ENCODE assay signal across 15 mouse cellular contexts in the genomic region with DNA sequence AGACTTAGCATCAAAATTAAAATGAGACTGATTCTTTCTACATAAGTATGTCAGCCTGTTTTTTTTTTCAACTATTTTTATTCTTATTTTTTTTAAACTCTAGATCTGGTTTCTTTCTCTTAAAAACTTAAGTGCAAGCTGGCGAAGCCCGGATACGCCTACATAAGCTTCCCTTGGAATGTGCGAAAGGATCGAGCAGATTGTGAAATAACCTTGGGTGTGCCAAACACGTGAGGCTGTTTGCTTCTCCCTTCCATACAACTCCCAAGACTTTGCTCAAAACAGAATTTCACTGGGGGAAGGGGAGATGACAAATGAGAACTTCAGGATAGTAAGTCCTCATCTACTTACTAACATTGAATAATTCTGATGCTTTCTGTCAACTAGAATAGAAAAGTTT.
DNase-seq lines count a peak whose midpoint lies in the region; ATAC-seq and TF ChIP-seq lines count a peak whose summit lies in the region.
"Had no signal": no experiment of that assay in that cellular context is flagged by ENCODE, and none has a peak within 500 bp of the region (broad histone marks: within the 10 kb centered on the region; RNA-seq: fewer than 3 reads in every experiment).

No protein-coding gene starts in this region.

- H3ac ChIP-seq in myocyte (ENCODE audit: control insufficient read depth, insufficient read length): no peak overlapping the region

- DNase-seq in gastrocnemius, adult 18-20 months (ENCODE audit: low spot score): peak; percentile 25
- DNase-seq in gastrocnemius, postnatal 14 days: no peak
- DNase-seq in NIH3T3 (ENCODE audit: low read depth): peak; percentile 2
- peak; percentile 4 for DNase-seq in gonadal fat pad, adult 2 months (ENCODE audit: low read depth)
- DNase-seq in MN1 (ENCODE audit: low spot score): no peak
- DNase-seq: adrenal gland, adult 2 months; cerebellum, postnatal 10 days had no signal

- H3K4me2 ChIP-seq in myocyte (ENCODE audit: low read depth): no peak overlapping the region
- H3K4me2 ChIP-seq in intestine, embryonic 15.5 days (replicated peaks): no peak overlapping the region
- H3K4me2 ChIP-seq: hindbrain, embryonic 15.5 days; liver, embryonic 11.5 days had no signal

- no peak overlapping the region for H3K27ac ChIP-seq in intestine, embryonic 15.5 days
- H3K27ac ChIP-seq: heart, embryonic 10.5 days; hindbrain, embryonic 15.5 days; kidney, postnatal 0 days; macrophage had no signal

- no peak overlapping the region for H3K9ac ChIP-seq in intestine, embryonic 15.5 days
- H3K9ac ChIP-seq: hindbrain, embryonic 15.5 days had no signal

- no peaks in the 10 kb centered on the region for H3K9me3 ChIP-seq in intestine, embryonic 15.5 days
- H3K9me3 ChIP-seq: heart, embryonic 10.5 days; hindbrain, embryonic 15.5 days had no signal

- H3K36me3 ChIP-seq in myocyte (ENCODE audit: control insufficient read depth, insufficient read depth): no peaks in the 10 kb centered on the region
- no peaks in the 10 kb centered on the region for H3K36me3 ChIP-seq in intestine, embryonic 15.5 days
- H3K36me3 ChIP-seq: heart, embryonic 10.5 days; hindbrain, embryonic 15.5 days had no signal

- no peak overlapping the region for H3K4me3 ChIP-seq in myocyte
- H3K4me3 ChIP-seq in intestine, embryonic 15.5 days (replicated peaks): no peak overlapping the region
- H3K4me3 ChIP-seq: heart, embryonic 10.5 days; hindbrain, embryonic 15.5 days had no signal

- H3K27me3 ChIP-seq in myocyte (ENCODE audit: control insufficient read depth, insufficient read depth, insufficient read length): no peaks in the 10 kb centered on the region
- no peaks in the 10 kb centered on the region for H3K27me3 ChIP-seq in intestine, embryonic 15.5 days (replicated peaks)
- H3K27me3 ChIP-seq: hindbrain, embryonic 15.5 days had no signal

- ATAC-seq in intestine, embryonic 15.5 days: no peak
- no peak for ATAC-seq in erythroblast, adult 5-6 weeks (replicated peaks; ENCODE audit: low FRiP score, poor library complexity, severe bottlenecking)

- H3K79me2 ChIP-seq in myocyte (ENCODE audit: control insufficient read depth, insufficient read depth): no peaks in the 10 kb centered on the region

- intact Hi-C loops in gastrocnemius, postnatal 14 days (cut with DNase I; ENCODE audit: low total_unique reads): no loop called here

- no peaks in the 10 kb centered on the region for H3K4me1 ChIP-seq in intestine, embryonic 15.5 days (replicated peaks)
- H3K4me1 ChIP-seq: heart, embryonic 10.5 days; hindbrain, embryonic 15.5 days had no signal

- TF ChIP-seq POLR2A in myocyte (IDR thresholded peaks at IDR 0.05; ENCODE audit: insufficient read length, low read depth): no peak

- WGBS in intestine, embryonic 15.5 days: 89% methylated on average over 6 of the region's 6 CpGs

TF ChIP-seq in myocyte, 11 proteins besides CTCF, POLR2A, EP300 and RAD21:
- TF ChIP-seq CEBPB (IDR thresholded peaks at IDR 0.05; ENCODE audit: insufficient read depth, poor library complexity, severe bottlenecking): peak; percentile 46; the same call in 1 of the 2 replicates
- no peak for TF ChIP-seq E2F4 (IDR thresholded peaks at IDR 0.05; ENCODE audit: insufficient read depth)
- no peak for TF ChIP-seq USF1 (IDR thresholded peaks at IDR 0.05; ENCODE audit: low read depth)
- no peak for TF ChIP-seq SRF (IDR thresholded peaks at IDR 0.05; ENCODE audit: control insufficient read depth, insufficient read length, low read depth)

Comparison
In these comparisons a context has a peak if more than half of its experiments do, and no peak if none do; other contexts are left out.
1. DNase-seq: peak in gastrocnemius, adult 18-20 months (single experiment), NIH3T3 (single experiment) and gonadal fat pad, adult 2 months (single experiment); none in gastrocnemius, postnatal 14 days (single experiment) and MN1 (single experiment).